Mouse (Mus musculus): ENCODE results near the gene Mchr1.

DNA sequence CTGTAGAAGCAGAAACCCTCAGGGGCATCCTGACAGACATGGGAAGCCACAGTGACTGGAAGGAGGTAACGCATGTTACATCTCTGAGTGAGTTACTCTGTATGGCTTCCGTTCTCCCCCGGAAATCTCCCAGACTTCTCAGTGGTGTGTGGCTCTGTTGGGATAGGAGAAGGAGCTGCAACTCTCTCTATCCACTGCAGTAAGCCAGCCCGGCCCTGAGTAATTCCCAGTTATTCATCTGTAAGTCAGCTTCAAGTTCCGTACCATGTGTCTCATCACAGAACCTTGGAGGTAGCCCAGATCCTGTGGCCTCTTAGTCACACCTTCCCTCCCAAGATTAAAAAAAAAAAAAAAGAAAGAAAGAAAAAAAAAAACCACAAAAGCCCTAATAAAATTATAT lies 43.0 kb upstream of the Mchr1 start:
- TF ChIP-seq POLR2A (IDR thresholded peaks at IDR 0.05; ENCODE audit: borderline replicate concordance, low read depth, low read length) (no peak), CTCF (IDR thresholded peaks at IDR 0.05; ENCODE audit: low read depth, low read length) (no peak)

Data from bone marrow macrophage, adult 2 months (primary cell).